Mouse (Mus musculus) CH12.LX (cell line): Measurements from ENCODE around the gene Gm13090.

Source experiments
- CHD1 ChIP-seq: IDR thresholded peaks from 2 replicates; pipeline ENCODE4 v1.6.1; 2012; ENCODE audit warnings: low read depth, low read length, improper control_type of control experiment, inconsistent platforms
- CTCF ChIP-seq, 2 experiments: IDR thresholded peaks in 1 of 2; conservative IDR thresholded peaks in 1 of 2; 2 replicates each; pipeline ENCODE4 v1.5.1; 2011 to 2012; ENCODE audit warnings: low read depth in 2 of 2, low read length in 2 of 2, improper control_type of control experiment in 1 of 2, inconsistent platforms in 1 of 2, mild to moderate bottlenecking in 1 of 2, moderate library complexity in 1 of 2
- ELF1 ChIP-seq: IDR thresholded peaks from 2 replicates; pipeline ENCODE4 v1.6.1; 2014; ENCODE audit warnings: low read depth, mild to moderate bottlenecking, inconsistent platforms, low read length, improper control_type of control experiment
- EP300 ChIP-seq: IDR thresholded peaks from 2 replicates; pipeline ENCODE4 v1.6.1; 2011; ENCODE audit warnings: low read length, improper control_type of control experiment
- JUN ChIP-seq: IDR thresholded peaks from 2 replicates; pipeline ENCODE4 v1.6.1; 2011; ENCODE audit warnings: low read depth, mild to moderate bottlenecking, low read length, improper control_type of control experiment, moderate library complexity; ENCODE audit not compliant: insufficient read depth
- MAX ChIP-seq: IDR thresholded peaks from 2 replicates; pipeline ENCODE4 v1.6.1; 2011; ENCODE audit warnings: low read length, improper control_type of control experiment
- MAZ ChIP-seq: IDR thresholded peaks from 2 replicates; pipeline ENCODE4 v1.6.1; 2012; ENCODE audit warnings: low read depth, mild to moderate bottlenecking, inconsistent platforms, low read length, improper control_type of control experiment, moderate library complexity
- MYC ChIP-seq: IDR thresholded peaks from 2 replicates; pipeline ENCODE4 v1.6.1; 2011; ENCODE audit warnings: low read depth, mild to moderate bottlenecking, improper control_type of control experiment, low read length
- NELFE ChIP-seq: IDR thresholded peaks from 2 replicates; pipeline ENCODE4 v1.6.1; 2011; ENCODE audit warnings: low read depth, low read length, improper control_type of control experiment
- NRF1 ChIP-seq: IDR thresholded peaks from 2 replicates; pipeline ENCODE4 v1.6.1; 2014; ENCODE audit warnings: low read depth, mild to moderate bottlenecking, inconsistent platforms, low read length, improper control_type of control experiment, moderate library complexity
- POLR2A ChIP-seq: IDR thresholded peaks from 2 replicates; pipeline ENCODE4 v1.6.1; 2011; ENCODE audit warnings: low read depth, mild to moderate bottlenecking, improper control_type of control experiment, low read length
- POLR2AphosphoS2 ChIP-seq: IDR thresholded peaks from 2 replicates; pipeline ENCODE4 v1.6.1; 2011; ENCODE audit warnings: low read depth, low read length, improper control_type of control experiment
- USF1 ChIP-seq: IDR thresholded peaks from 2 replicates; pipeline ENCODE4 v1.6.1; 2014; ENCODE audit warnings: low read depth, mild to moderate bottlenecking, inconsistent platforms, low read length, improper control_type of control experiment

- TF ChIP-seq POLR2A (no peak), ELF1 (no peak), MAZ (no peak), USF1 (no peak), EP300 (no peak), JUN (no peak), NRF1 (no peak), NELFE (no peak), MAX (peak; percentile 72), CHD1 (no peak), CTCF (conservative IDR thresholded peaks at IDR 0.05 in 1 of 2, IDR thresholded peaks at IDR 0.05 in 1 of 2; ENCODE audit: low read depth in 2 of 2, low read length in 2 of 2) (peak in 1 of 2 experiments; percentile 27; a peak in 1 of 4 replicates), MYC (peak; percentile 69), POLR2AphosphoS2 (no peak)
These were observed 20.6 kb upstream of the Gm13090 start for GRCm38 (mm10) chr4:151068751-151069150.
